Mouse (Mus musculus) spleen, adult 2 months (tissue): ENCODE data around the gene Glmp.
"Not testable (repeated sequence)": the region's sequence is repeated elsewhere in the genome, so short reads cannot be mapped to it uniquely, and the experiment has no call there.

Experiments used
- CTCF ChIP-seq: fragments of 200-500 bp; IDR thresholded peaks from 2 replicates; pipeline ENCODE4 v1.5.1; 2011; ENCODE audit warnings: mild to moderate bottlenecking, inconsistent platforms; ENCODE audit not compliant: insufficient read depth, insufficient read length, insufficient replicate concordance; ENCODE audit errors: extremely low read depth
- POLR2A ChIP-seq: fragments of 200-500 bp; IDR thresholded peaks from 2 replicates; pipeline ENCODE4 v1.6.1; 2011; ENCODE audit warnings: low read depth, low read length, inconsistent platforms

DNA sequence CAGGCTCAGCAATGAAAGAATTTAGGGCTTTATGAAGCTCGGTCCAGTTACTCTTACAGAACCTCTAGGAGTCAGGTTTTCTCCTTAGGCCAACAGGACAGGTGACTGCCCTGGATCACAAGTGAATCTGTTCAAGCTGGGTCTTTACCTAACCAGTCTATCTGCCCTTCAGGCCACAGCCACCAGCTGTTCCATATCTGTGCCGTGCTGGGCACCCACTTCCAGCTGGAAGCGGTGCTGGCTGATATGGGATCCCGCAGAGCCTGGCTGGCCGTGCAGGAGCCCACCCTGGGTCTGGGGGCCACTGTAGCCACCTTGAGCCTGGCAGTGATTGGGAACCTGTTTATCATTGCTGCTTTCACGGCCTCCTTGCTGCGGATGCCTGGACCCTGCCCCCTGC lies 42.7 kb downstream of the Glmp start:
- not testable (repeated sequence) for TF ChIP-seq CTCF, POLR2A
